9 mouse cellular contexts compared by ENCODE assay signal in the genomic region with DNA sequence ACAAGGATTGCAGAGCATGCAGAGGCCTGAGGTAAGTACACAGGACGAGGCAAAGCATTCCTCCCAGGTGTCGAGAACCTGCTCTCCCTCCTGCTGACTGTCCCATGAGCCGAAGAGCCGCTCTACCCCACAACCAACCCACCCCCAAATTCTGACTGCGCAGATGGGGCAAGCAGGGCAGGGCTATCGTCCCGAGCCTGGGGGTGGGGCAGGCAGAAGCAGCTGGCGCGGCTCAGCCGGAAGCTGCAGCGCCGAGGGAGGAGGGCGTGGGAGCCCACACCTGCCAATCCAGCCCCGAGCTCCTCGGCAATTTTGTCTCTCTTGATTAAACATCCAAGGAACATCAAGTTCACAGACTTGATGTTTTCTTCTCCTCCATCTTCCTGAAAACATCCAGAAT. TPM values are rescaled to one million over a fixed set of nuclear protein-coding genes. Genes with fewer than 3 reads are reported as not detected.
A peak's percentile ranks its signal among the peaks of the same experiment; 100 is the strongest.
DNase-seq lines count a peak whose midpoint lies in the region; ATAC-seq lines count a peak whose summit lies in the region.
"Had no signal": no experiment of that assay in that cellular context is flagged by ENCODE, and none has a peak within 500 bp of the region (broad histone marks: within the 10 kb centered on the region; RNA-seq: fewer than 3 reads in every experiment).

No protein-coding gene starts in this region.

- no peak overlapping the region for H3K27ac ChIP-seq in midbrain, embryonic 11.5 days (ENCODE audit: low read depth, low read length)
- H3K27ac ChIP-seq: lung, embryonic 15.5 days had no signal

- H3K36me3 ChIP-seq in midbrain, embryonic 11.5 days (ENCODE audit: control insufficient read depth, insufficient read depth, low read length), result no peaks in the 10 kb centered on the region
- H3K36me3 ChIP-seq: lung, embryonic 15.5 days had no signal

- 15% methylated on average over 15 of the region's 15 CpGs for WGBS in midbrain, embryonic 11.5 days

- intact Hi-C loops in heart, postnatal 36 days (cut with DNase I), result no loop called here

- H3K4me2 ChIP-seq in midbrain, embryonic 11.5 days, result peak overlapping the region; percentile 15; the same call in 1 of the 2 replicates
- H3K4me2 ChIP-seq: lung, embryonic 15.5 days had no signal

- no peaks in the 10 kb centered on the region for H3K9me3 ChIP-seq in midbrain, embryonic 11.5 days (ENCODE audit: control insufficient read depth, low read length)
- H3K9me3 ChIP-seq: lung, embryonic 15.5 days had no signal

- DNase-seq in heart, adult 11 months, result peak; percentile 82
- no peak for DNase-seq in heart, postnatal 36 days
- DNase-seq in retina, postnatal 1 day, result peak; percentile 37
- no peak for DNase-seq in retina, embryonic 14.5 days (ENCODE audit: low spot score)
- DNase-seq in midbrain, embryonic 11.5 days (ENCODE audit: low spot score, missing footprints), result no peak
- DNase-seq in thymus, postnatal 4 days, result peak; percentile 89
- no peak for DNase-seq in gastrocnemius, adult 18-20 months (ENCODE audit: low spot score)
- no peak for DNase-seq in frontal cortex, postnatal 36 days (ENCODE audit: low spot score in 2 of 2)

- no peak for ATAC-seq in midbrain, embryonic 11.5 days (ENCODE audit: low FRiP score)

- peaks cover 13% of the 10 kb centered on the region for H3K4me1 ChIP-seq in midbrain, embryonic 11.5 days (ENCODE audit: control insufficient read depth, insufficient read depth, low read length)

- H3K9ac ChIP-seq in midbrain, embryonic 11.5 days (ENCODE audit: low read length), result no peak overlapping the region
- H3K9ac ChIP-seq: lung, embryonic 15.5 days had no signal

- H3K27me3 ChIP-seq in midbrain, embryonic 11.5 days (ENCODE audit: control insufficient read depth, insufficient read depth, low read length), result peaks cover 36% of the 10 kb centered on the region

- H3K4me3 ChIP-seq in midbrain, embryonic 11.5 days (ENCODE audit: low read depth, low read length), result no peak overlapping the region
- H3K4me3 ChIP-seq: lung, embryonic 15.5 days had no signal

RNA-seq across cellular contexts. Expression of gene Hrh3, which starts 4.8 kb away (rescaled TPM):
- under 1 TPM in 1 of 2 experiments, not detected in 1; 0.19 TPM for total RNA-seq in heart, postnatal 36 days (2021)
- 3.0 and 3.2 TPM in 2 replicates for polyA plus RNA-seq in midbrain, embryonic 11.5 days (2014; fragmentation: Nextera tagmentation; extraction: Ambion mirVana)
- total RNA-seq in gastrocnemius, adult 18-20 months (2021), result not detected
- polyA plus RNA-seq: lung, embryonic 15.5 days had no signal

RNA-seq across cellular contexts. Expression of gene Osbpl2, which starts 19.6 kb away (rescaled TPM):
- total RNA-seq in heart, postnatal 36 days (2021), result 10 to 100 TPM; 36.0 to 36.2 TPM
- 43.3 and 46.3 TPM in 2 replicates for polyA plus RNA-seq in midbrain, embryonic 11.5 days (2014; fragmentation: Nextera tagmentation; extraction: Ambion mirVana)
- total RNA-seq in gastrocnemius, adult 18-20 months (2021), result 10 to 100 TPM; 16.9 to 18.8 TPM

RNA-seq across cellular contexts. Expression of gene Mtg2, which starts 29.1 kb away (rescaled TPM):
- 10 to 100 TPM; 27.1 to 30.0 TPM for total RNA-seq in heart, postnatal 36 days (2021)
- polyA plus RNA-seq in midbrain, embryonic 11.5 days (2014; fragmentation: Nextera tagmentation; extraction: Ambion mirVana), result 29.8 and 30.3 TPM in 2 replicates
- total RNA-seq in gastrocnemius, adult 18-20 months (2021), result 10 to 100 TPM; 15.0 to 15.3 TPM

RNA-seq across cellular contexts. Expression of gene Ss18l1, which starts 57.2 kb away (rescaled TPM):
- 1 to 10 TPM; 2.0 to 2.4 TPM for total RNA-seq in heart, postnatal 36 days (2021)
- 14.6 and 17.8 TPM in 2 replicates for polyA plus RNA-seq in midbrain, embryonic 11.5 days (2014; fragmentation: Nextera tagmentation; extraction: Ambion mirVana)
- 1 to 10 TPM; 1.8 to 2.0 TPM for total RNA-seq in gastrocnemius, adult 18-20 months (2021)

RNA-seq across cellular contexts. Expression of gene Psma7, which starts 57.3 kb away (rescaled TPM):
- total RNA-seq in heart, postnatal 36 days (2021), result 100 to 1,000 TPM; 166 to 176 TPM
- polyA plus RNA-seq in midbrain, embryonic 11.5 days (2014; fragmentation: Nextera tagmentation; extraction: Ambion mirVana), result 697 and 701 TPM in 2 replicates
- total RNA-seq in gastrocnemius, adult 18-20 months (2021), result 100 to 1,000 TPM; 147 to 149 TPM

Comparison
In these comparisons a context has a peak if more than half of its experiments do, and no peak if none do; other contexts are left out.
1. DNase-seq: peak in heart, adult 11 months (single experiment), retina, postnatal 1 day (single experiment) and thymus, postnatal 4 days (single experiment); none in heart, postnatal 36 days (0 of 2), retina, embryonic 14.5 days (single experiment), midbrain, embryonic 11.5 days (single experiment), gastrocnemius, adult 18-20 months (single experiment) and frontal cortex, postnatal 36 days (0 of 2).